ENCODE assay signal across 8 mouse cellular contexts in genomic region chr12:107010995-107011786, GRCm38 (mm10).
DNase-seq lines count a peak whose midpoint lies in the region; ATAC-seq lines count a peak whose summit lies in the region.

No protein-coding gene starts in this region.

- no peaks in the 10 kb centered on the region for H3K36me3 ChIP-seq in embryonic facial prominence, embryonic 13.5 days

- H3K4me1 ChIP-seq in embryonic facial prominence, embryonic 13.5 days: peaks cover 15% of the 10 kb centered on the region

- H3K27me3 ChIP-seq in embryonic facial prominence, embryonic 13.5 days: no peaks in the 10 kb centered on the region

- WGBS in embryonic facial prominence, embryonic 13.5 days: 46% methylated on average over 20 of the region's 20 CpGs

- H3K27ac ChIP-seq in embryonic facial prominence, embryonic 13.5 days: peak overlapping the region; percentile 64

- ATAC-seq in embryonic facial prominence, embryonic 13.5 days (ENCODE audit: insufficient number of reproducible peaks, insufficient read depth, low FRiP score, low TSS enrichment, low read depth): peak; percentile 75; the same call in 1 of the 2 replicates

- H3K9ac ChIP-seq in embryonic facial prominence, embryonic 13.5 days: no peak overlapping the region

- H3K4me3 ChIP-seq in embryonic facial prominence, embryonic 13.5 days: no peak overlapping the region

- H3K9me3 ChIP-seq in embryonic facial prominence, embryonic 13.5 days: no peaks in the 10 kb centered on the region

- DNase-seq in cerebellum, postnatal 14 days: peak; percentile 41 to 53
- no peak for DNase-seq in cerebellum, adult 9-10 months
- peak; percentile 37 for DNase-seq in layer of hippocampus, adult 11-12 months (ENCODE audit: low spot score)
- no peak for DNase-seq in layer of hippocampus, adult 8-10 months (ENCODE audit: low spot score in 2 of 2)
- DNase-seq in lung, postnatal 10 days: peak; percentile 5
- DNase-seq in thymus, postnatal 4 days: peak; percentile 51
- no peak for DNase-seq in cerebellum, adult 11-12 months

- peak overlapping the region; percentile 27 for H3K4me2 ChIP-seq in embryonic facial prominence, embryonic 13.5 days

Comparison
In these comparisons a context has a peak if more than half of its experiments do, and no peak if none do; other contexts are left out.
1. DNase-seq: peak in cerebellum, postnatal 14 days (2 of 2), layer of hippocampus, adult 11-12 months (single experiment), lung, postnatal 10 days (single experiment) and thymus, postnatal 4 days (single experiment); none in cerebellum, adult 9-10 months (single experiment), layer of hippocampus, adult 8-10 months (0 of 2) and cerebellum, adult 11-12 months (single experiment).